Mouse (Mus musculus) stomach, postnatal 0 days (tissue): ENCODE results near the gene Col27a1.

Experiments
- CTCF ChIP-seq: IDR thresholded peaks from 2 replicates; pipeline ENCODE4 v1.5.1; 2016; ENCODE audit warnings: antibody characterized with exemption, low read depth, mild to moderate bottlenecking, moderate library complexity
- EP300 ChIP-seq: optimal IDR thresholded peaks from 2 replicates; pipeline ENCODE3; 2016; ENCODE audit warnings: antibody characterized with exemption

GRCm38 (mm10) chr4:63310247-63310855, 96.5 kb downstream of the Col27a1 start:
- TF ChIP-seq CTCF (no peak), EP300 (no peak)
